27 mouse cellular contexts compared by ENCODE assay signal in genomic region chr7:28579826-28580225, GRCm38 (mm10). TPM values are rescaled to one million over a fixed set of nuclear protein-coding genes. Genes with fewer than 3 reads are reported as not detected.
DNase-seq lines count a peak whose midpoint lies in the region; ATAC-seq and TF ChIP-seq lines count a peak whose summit lies in the region.
"Had no signal": no experiment of that assay in that cellular context is flagged by ENCODE, and none has a peak within 500 bp of the region (broad histone marks: within the 10 kb centered on the region; RNA-seq: fewer than 3 reads in every experiment).

No protein-coding gene starts in this region.

- DNase-seq in kidney, adult 2 months, result peak; percentile 30
- no peak for DNase-seq in kidney, adult 9 months
- DNase-seq in lung, postnatal 0 days (ENCODE audit: low spot score), result no peak
- DNase-seq in liver, postnatal 0 days, result no peak
- DNase-seq in adrenal gland, adult 2 months, result no peak
- DNase-seq in right cerebral cortex, postnatal 10 days (ENCODE audit: low spot score in 2 of 2), result no peak
- DNase-seq: adrenal gland, postnatal 14 days; cerebellum, adult 11 months; cerebellum, postnatal 10 days; forebrain, postnatal 0 days; gastrocnemius, postnatal 36 days; heart, postnatal 36 days; kidney, postnatal 10 days; lung, postnatal 36 days; thymus, adult 18-20 months had no signal

- TF ChIP-seq POLR2A in kidney, adult 2 months (IDR thresholded peaks at IDR 0.05; ENCODE audit: low read depth, low read length), result no peak
- TF ChIP-seq POLR2A in bone marrow, adult 2 months (IDR thresholded peaks at IDR 0.05; ENCODE audit: borderline replicate concordance, control insufficient read depth, low read depth, low read length), result no peak

- 39% methylated on average over 5 of the region's 5 CpGs for WGBS in kidney, adult 2 months
- 58% methylated on average over 5 of the region's 5 CpGs for WGBS in lung, embryonic 15.5 days
- WGBS in lung, postnatal 0 days, result 46% methylated on average over 5 of the region's 5 CpGs
- 59% methylated on average over 5 of the region's 5 CpGs for WGBS in bone marrow, adult 2 months
- 75% methylated on average over 5 of the region's 5 CpGs for WGBS in liver, postnatal 0 days (ENCODE audit: insufficient replicate concordance)

- H3K36me3 ChIP-seq in kidney, adult 2 months (ENCODE audit: control insufficient read depth, insufficient read depth, low read length), result no peaks in the 10 kb centered on the region
- 0 out of 2 replicates have a peak, but pooled peaks cover 6% of the 10 kb centered on the region for H3K36me3 ChIP-seq in lung, embryonic 15.5 days
- 0 out of 2 replicates have a peak, but pooled peaks cover 5% of the 10 kb centered on the region for H3K36me3 ChIP-seq in lung, postnatal 0 days (ENCODE audit: insufficient read depth, low read length)
- peaks cover 3% of the 10 kb centered on the region; the same call in 1 of the 2 replicates for H3K36me3 ChIP-seq in liver, postnatal 0 days (replicated peaks; ENCODE audit: insufficient read depth, low read length)
- H3K36me3 ChIP-seq: embryonic facial prominence, embryonic 15.5 days; neural tube, embryonic 12.5 days had no signal

- H3K4me3 ChIP-seq in kidney, adult 2 months (ENCODE audit: insufficient read depth, low read depth, low read length), result no peak overlapping the region
- H3K4me3 ChIP-seq in lung, embryonic 15.5 days, result no peak overlapping the region
- H3K4me3 ChIP-seq in lung, postnatal 0 days (ENCODE audit: low read depth, low read length), result no peak overlapping the region
- H3K4me3 ChIP-seq in bone marrow, adult 2 months (replicated peaks; ENCODE audit: control insufficient read depth, low read depth, low read length), result no peak overlapping the region
- H3K4me3 ChIP-seq in liver, postnatal 0 days (ENCODE audit: low read depth, low read length), result no peak overlapping the region
- H3K4me3 ChIP-seq: embryonic facial prominence, embryonic 15.5 days; midbrain, embryonic 12.5 days; neural tube, embryonic 12.5 days had no signal

- no peak for ATAC-seq in lung, embryonic 15.5 days (ENCODE audit: borderline replicate concordance, extremely low read depth, low FRiP score, low TSS enrichment)
- ATAC-seq in lung, postnatal 0 days, result no peak
- ATAC-seq in liver, postnatal 0 days, result no peak
- ATAC-seq: activated CD4-positive, CD25-positive, alpha-beta regulatory T cell, adult 4 months; forebrain, postnatal 0 days had no signal

- H3K4me1 ChIP-seq in kidney, adult 2 months (ENCODE audit: control insufficient read depth, insufficient read depth, low read length), result peaks cover 69% of the 10 kb centered on the region
- H3K4me1 ChIP-seq in lung, embryonic 15.5 days, result peaks cover 84% of the 10 kb centered on the region
- H3K4me1 ChIP-seq in lung, postnatal 0 days (ENCODE audit: insufficient read depth, low read depth, low read length), result peaks cover 45% of the 10 kb centered on the region; the same call in 1 of the 2 replicates
- peaks cover 5% of the 10 kb centered on the region for H3K4me1 ChIP-seq in bone marrow, adult 2 months (ENCODE audit: control insufficient read depth, insufficient read depth, low read length)
- H3K4me1 ChIP-seq in liver, postnatal 0 days (ENCODE audit: insufficient read depth), result peaks cover 85% of the 10 kb centered on the region

- H3K9ac ChIP-seq in lung, embryonic 15.5 days, result no peak overlapping the region
- H3K9ac ChIP-seq in lung, postnatal 0 days (replicated peaks; ENCODE audit: low read depth), result no peak overlapping the region
- H3K9ac ChIP-seq in liver, postnatal 0 days (replicated peaks), result peak overlapping the region; percentile 21
- H3K9ac ChIP-seq: embryonic facial prominence, embryonic 15.5 days; forebrain, postnatal 0 days; midbrain, embryonic 12.5 days; neural tube, embryonic 12.5 days had no signal

- H3K4me2 ChIP-seq in lung, embryonic 15.5 days, result no peak overlapping the region
- H3K4me2 ChIP-seq in lung, postnatal 0 days (replicated peaks; ENCODE audit: low read depth, low read length), result no peak overlapping the region
- no peak overlapping the region for H3K4me2 ChIP-seq in liver, postnatal 0 days (ENCODE audit: low read depth, low read length)
- H3K4me2 ChIP-seq: embryonic facial prominence, embryonic 15.5 days; midbrain, embryonic 12.5 days; neural tube, embryonic 12.5 days had no signal

- peak overlapping the region; percentile 35 for H3K27ac ChIP-seq in kidney, adult 2 months (ENCODE audit: insufficient read depth, low read depth, low read length)
- H3K27ac ChIP-seq in lung, embryonic 15.5 days, result 0 out of 2 replicates have a peak overlapping the region, but pooled peaks have one; percentile 93
- no peak overlapping the region for H3K27ac ChIP-seq in lung, postnatal 0 days (ENCODE audit: low read length)
- peak overlapping the region; percentile 3; the same call in 1 of the 2 replicates for H3K27ac ChIP-seq in bone marrow, adult 2 months (ENCODE audit: control insufficient read depth, insufficient read depth, low read depth, low read length, poor library complexity)
- H3K27ac ChIP-seq in liver, postnatal 0 days (ENCODE audit: low read depth), result no peak overlapping the region
- H3K27ac ChIP-seq: embryonic facial prominence, embryonic 15.5 days; midbrain, embryonic 12.5 days; neural tube, embryonic 12.5 days had no signal

- TF ChIP-seq EP300 in lung, postnatal 0 days (IDR thresholded peaks at IDR 0.05), result no peak
- TF ChIP-seq EP300 in liver, postnatal 0 days (IDR thresholded peaks at IDR 0.05; ENCODE audit: low read depth), result no peak

- TF ChIP-seq CTCF in kidney, adult 2 months (conservative IDR thresholded peaks at IDR 0.05; ENCODE audit: insufficient read depth, insufficient read length, low read depth, low read length), result no peak
- no peak for TF ChIP-seq CTCF in lung, postnatal 0 days (IDR thresholded peaks at IDR 0.05)
- no peak for TF ChIP-seq CTCF in bone marrow, adult 2 months (IDR thresholded peaks at IDR 0.05; ENCODE audit: control insufficient read depth, insufficient read depth, low read length)
- TF ChIP-seq CTCF in liver, postnatal 0 days (IDR thresholded peaks at IDR 0.05; ENCODE audit: low read depth), result no peak

- no peaks in the 10 kb centered on the region for H3K27me3 ChIP-seq in kidney, adult 2 months (replicated peaks; ENCODE audit: control insufficient read depth, insufficient read depth, low read length)
- H3K27me3 ChIP-seq in lung, embryonic 15.5 days, result no peaks in the 10 kb centered on the region
- H3K27me3 ChIP-seq in lung, postnatal 0 days (replicated peaks; ENCODE audit: insufficient read depth, low read length), result no peaks in the 10 kb centered on the region
- H3K27me3 ChIP-seq in liver, postnatal 0 days (ENCODE audit: insufficient read depth, low read length), result no peaks in the 10 kb centered on the region
- H3K27me3 ChIP-seq: embryonic facial prominence, embryonic 15.5 days; midbrain, embryonic 12.5 days; neural tube, embryonic 12.5 days had no signal

- no peaks in the 10 kb centered on the region for H3K9me3 ChIP-seq in lung, embryonic 15.5 days
- H3K9me3 ChIP-seq in lung, postnatal 0 days (ENCODE audit: low read length), result no peaks in the 10 kb centered on the region
- no peaks in the 10 kb centered on the region for H3K9me3 ChIP-seq in liver, postnatal 0 days (ENCODE audit: low read length)
- H3K9me3 ChIP-seq: embryonic facial prominence, embryonic 15.5 days; midbrain, embryonic 12.5 days; neural tube, embryonic 12.5 days had no signal

RNA-seq across cellular contexts. Expression of gene Samd4b, which starts 18.1 kb away (rescaled TPM):
- polyA plus RNA-seq in kidney, adult 2 months (2012; rRNA removed), result 67.0 and 79.0 TPM in 2 replicates
- 21.3 and 21.6 TPM in 2 replicates for polyA plus RNA-seq in lung, embryonic 15.5 days (2015; fragmentation: Nextera tagmentation; extraction: Ambion mirVana)
- 12.9 and 13.4 TPM in 2 replicates for polyA plus RNA-seq in lung, postnatal 0 days (2015; fragmentation: Nextera tagmentation; extraction: Ambion mirVana)
- polyA plus RNA-seq in bone marrow, adult 2 months (2011; ENCODE audit: insufficient read depth, insufficient read length, low replicate concordance, missing spikeins), result 5.4 and 25.2 TPM in 2 replicates
- 3.5 and 4.3 TPM in 2 replicates for polyA plus RNA-seq in liver, postnatal 0 days (2015; fragmentation: Nextera tagmentation; extraction: Ambion mirVana)
- 10 to 100 TPM; 61.0 to 78.2 TPM for total RNA-seq in adrenal gland, adult 2 months (2021)
- 127 and 146 TPM in 2 replicates for polyA plus RNA-seq in adrenal gland, adult 2 months (2012; rRNA removed)

RNA-seq across cellular contexts. Expression of gene Pak4, which starts 18.2 kb away (rescaled TPM):
- polyA plus RNA-seq in kidney, adult 2 months (2012; rRNA removed), result 36.9 and 41.8 TPM in 2 replicates
- 55.4 and 60.8 TPM in 2 replicates for polyA plus RNA-seq in lung, embryonic 15.5 days (2015; fragmentation: Nextera tagmentation; extraction: Ambion mirVana)
- 36.3 and 38.2 TPM in 2 replicates for polyA plus RNA-seq in lung, postnatal 0 days (2015; fragmentation: Nextera tagmentation; extraction: Ambion mirVana)
- 6.1 and 13.6 TPM in 2 replicates for polyA plus RNA-seq in bone marrow, adult 2 months (2011; ENCODE audit: insufficient read depth, insufficient read length, low replicate concordance, missing spikeins)
- polyA plus RNA-seq in liver, postnatal 0 days (2015; fragmentation: Nextera tagmentation; extraction: Ambion mirVana), result 5.3 and 6.2 TPM in 2 replicates
- total RNA-seq in adrenal gland, adult 2 months (2021), result 10 to 100 TPM; 28.7 to 29.6 TPM
- 53.5 and 54.9 TPM in 2 replicates for polyA plus RNA-seq in adrenal gland, adult 2 months (2012; rRNA removed)

RNA-seq across cellular contexts. Expression of gene Nccrp1, which starts 32.8 kb away (rescaled TPM):
- polyA plus RNA-seq in kidney, adult 2 months (2012; rRNA removed), result 57.2 and 85.4 TPM in 2 replicates
- polyA plus RNA-seq in lung, embryonic 15.5 days (2015; fragmentation: Nextera tagmentation; extraction: Ambion mirVana), result not detected in 2 replicates
- not detected in 2 replicates for polyA plus RNA-seq in lung, postnatal 0 days (2015; fragmentation: Nextera tagmentation; extraction: Ambion mirVana)
- polyA plus RNA-seq in bone marrow, adult 2 months (2011; ENCODE audit: insufficient read depth, insufficient read length, low replicate concordance, missing spikeins), result not detected in 2 replicates
- not detected in 2 replicates for polyA plus RNA-seq in liver, postnatal 0 days (2015; fragmentation: Nextera tagmentation; extraction: Ambion mirVana)
- total RNA-seq in adrenal gland, adult 2 months (2021), result not detected
- polyA plus RNA-seq in adrenal gland, adult 2 months (2012; rRNA removed), result 0.10 TPM in 1 of 2 replicates, not detected in the other
- total RNA-seq: adrenal gland, postnatal 14 days; gastrocnemius, postnatal 36 days; heart, postnatal 36 days; liver, adult 2 months had no signal
- polyA plus RNA-seq: activated CD4-positive, CD25-positive, alpha-beta regulatory T cell, adult 4 months; C2C12; forebrain, postnatal 0 days; heart, embryonic 14.5 days; midbrain, embryonic 12.5 days; neural tube, embryonic 12.5 days had no signal

RNA-seq across cellular contexts. Expression of gene Sycn, which starts 39.1 kb away (rescaled TPM):
- 12.4 and 13.3 TPM in 2 replicates for polyA plus RNA-seq in kidney, adult 2 months (2012; rRNA removed)
- 0.53 TPM in 1 of 2 replicates, not detected in the other for polyA plus RNA-seq in lung, embryonic 15.5 days (2015; fragmentation: Nextera tagmentation; extraction: Ambion mirVana)
- polyA plus RNA-seq in lung, postnatal 0 days (2015; fragmentation: Nextera tagmentation; extraction: Ambion mirVana), result not detected in 2 replicates
- not detected in 2 replicates for polyA plus RNA-seq in bone marrow, adult 2 months (2011; ENCODE audit: insufficient read depth, insufficient read length, low replicate concordance, missing spikeins)
- polyA plus RNA-seq in liver, postnatal 0 days (2015; fragmentation: Nextera tagmentation; extraction: Ambion mirVana), result 1.3 and 7.7 TPM in 2 replicates
- not detected for total RNA-seq in adrenal gland, adult 2 months (2021)
- 0.44 and 0.48 TPM in 2 replicates for polyA plus RNA-seq in adrenal gland, adult 2 months (2012; rRNA removed)
- total RNA-seq: adrenal gland, postnatal 14 days; ES-E14; forebrain, postnatal 0 days; gastrocnemius, postnatal 36 days; heart, postnatal 36 days; layer of hippocampus, adult 8-10 months; left cerebral cortex, postnatal 36 days had no signal
- polyA plus RNA-seq: activated CD4-positive, CD25-positive, alpha-beta regulatory T cell, adult 4 months; C2C12; embryonic facial prominence, embryonic 15.5 days; forebrain, postnatal 0 days; heart, embryonic 14.5 days; midbrain, embryonic 12.5 days; neural tube, embryonic 12.5 days had no signal

RNA-seq across cellular contexts. Expression of gene Acp7, which starts 51.3 kb away (rescaled TPM):
- not detected in 2 replicates for polyA plus RNA-seq in kidney, adult 2 months (2012; rRNA removed)
- polyA plus RNA-seq in lung, embryonic 15.5 days (2015; fragmentation: Nextera tagmentation; extraction: Ambion mirVana), result not detected in 2 replicates
- polyA plus RNA-seq in lung, postnatal 0 days (2015; fragmentation: Nextera tagmentation; extraction: Ambion mirVana), result not detected in 2 replicates
- not detected in 2 replicates for polyA plus RNA-seq in bone marrow, adult 2 months (2011; ENCODE audit: insufficient read depth, insufficient read length, low replicate concordance, missing spikeins)
- polyA plus RNA-seq in liver, postnatal 0 days (2015; fragmentation: Nextera tagmentation; extraction: Ambion mirVana), result not detected in 2 replicates
- not detected for total RNA-seq in adrenal gland, adult 2 months (2021)
- polyA plus RNA-seq in adrenal gland, adult 2 months (2012; rRNA removed), result not detected in 2 replicates
- total RNA-seq: adrenal gland, postnatal 14 days; gastrocnemius, postnatal 36 days; heart, postnatal 36 days; liver, adult 2 months had no signal
- polyA plus RNA-seq: activated CD4-positive, CD25-positive, alpha-beta regulatory T cell, adult 4 months; C2C12; heart, embryonic 14.5 days; liver, adult 2 months; midbrain, embryonic 12.5 days; neural tube, embryonic 12.5 days had no signal

Comparison
In these comparisons a context has a peak if more than half of its experiments do, and no peak if none do; other contexts are left out.
1. H3K27ac ChIP-seq: peak in kidney, adult 2 months (single experiment), lung, embryonic 15.5 days (single experiment) and bone marrow, adult 2 months (single experiment); none in lung, postnatal 0 days (single experiment) and liver, postnatal 0 days (single experiment).
2. RNA of gene Nccrp1, which starts 32.8 kb away (polyA plus RNA-seq): 57.2 to 85.4 TPM in kidney, adult 2 months; not detected in bone marrow, adult 2 months, 0.10 TPM in adrenal gland, adult 2 months, not detected in lung, postnatal 0 days, not detected in lung, embryonic 15.5 days and not detected in liver, postnatal 0 days; every median in the first group is over 10 times any median in the second.